Mouse (Mus musculus) left cerebral cortex, postnatal 10 days (tissue): Measurements from ENCODE around the gene Amd1. TPM values are rescaled to one million over a fixed set of nuclear protein-coding genes. Genes with fewer than 3 reads are reported as not detected.

Source experiments
- DNase-seq, 2 experiments: peaks; one replicate each; pipeline ENCODE4 v3.0.0; 2021 to 2022; ENCODE audit warnings: low spot score in 2 of 2, mixed read lengths in 1 of 2; ENCODE audit errors: extremely low spot score in 1 of 2
- intact Hi-C: fragments of 180-260 bp; cut with DNase I; formaldehyde crosslinking; loops from one replicate; pipeline ENCODE4 v1.15.1; 2025
- total RNA-seq, 2 experiments: library from RNA; stranded (reverse); gene quantifications; 2 replicates each; pipeline ENCODE4 v1.2.3; 2021

Amd1 gene
- 10 to 100 TPM; 47.5 to 50.0 TPM for total RNA-seq

DNA sequence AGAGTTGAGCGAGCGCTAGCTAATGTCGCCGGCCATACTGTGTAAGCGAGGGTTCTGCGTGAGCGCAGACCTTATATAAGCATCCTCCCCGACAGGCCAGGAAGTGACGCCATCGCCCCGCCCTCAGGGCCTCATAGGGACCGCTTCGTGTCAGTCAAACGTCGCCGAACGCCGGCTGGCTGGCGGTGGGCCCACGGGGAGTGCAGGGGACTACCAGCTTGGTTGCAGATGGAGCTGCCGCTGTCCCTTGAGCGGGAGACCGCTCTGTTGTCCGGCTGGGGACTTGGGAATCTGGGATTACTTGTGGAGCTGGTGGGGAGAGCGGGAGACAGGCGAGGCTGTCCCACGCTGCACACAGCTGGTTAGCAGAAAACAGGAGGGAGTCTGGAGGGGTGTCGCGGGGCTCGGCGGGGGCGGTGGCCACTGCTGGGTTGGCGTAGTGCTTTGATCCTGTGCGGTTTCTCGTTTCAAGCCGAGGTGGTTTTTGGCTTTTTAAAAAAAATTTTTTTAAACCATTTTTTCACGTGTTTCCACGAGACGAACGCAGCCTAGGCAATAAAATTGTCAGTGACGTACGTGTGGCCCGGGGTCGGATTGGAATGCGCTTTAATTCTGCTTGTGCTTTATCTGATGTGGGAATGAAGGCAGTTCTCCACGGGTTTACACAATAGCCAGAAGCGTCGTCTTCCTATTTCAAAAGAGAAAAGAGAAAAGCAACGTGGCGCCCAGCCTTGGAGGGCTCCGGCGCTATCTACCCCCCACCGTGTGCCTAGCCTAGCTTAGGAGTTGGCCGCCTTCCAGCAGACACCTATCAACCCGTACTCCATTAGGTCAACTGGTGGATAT, at the start of gene Amd1:
Gene Amd1, minus strand, starts transcription at position 47 of the 846 bp plus-strand sequence.
- DNase-seq, result peak; percentile 100

DNA sequence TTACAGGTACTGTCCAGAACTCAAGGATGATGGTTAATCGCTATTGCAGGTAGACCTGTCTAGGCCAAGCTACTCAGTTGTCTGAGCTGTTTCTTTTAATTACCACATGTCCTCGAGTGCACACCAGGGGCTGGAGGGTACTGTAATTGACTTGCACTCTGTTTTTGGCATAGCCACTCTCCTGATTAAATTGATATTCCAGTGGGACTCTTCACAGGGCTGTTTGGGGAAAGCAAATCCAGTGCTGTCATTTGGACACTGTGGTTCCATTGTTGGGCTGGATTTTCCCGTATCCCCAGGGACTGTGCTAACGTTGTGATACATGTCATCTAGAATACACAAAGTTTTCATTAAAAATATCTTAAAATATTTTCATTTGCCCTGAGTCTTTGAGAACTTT, 49.2 kb upstream of the Amd1 start:
- intact Hi-C loops, result no loop called here

More for the DNA sequence above, at the start of gene Amd1:
- intact Hi-C loops, result loop anchor here (1.0 to 5.0 kb wide), 2 partner anchors 44 to 45 kb away; partner anchors contain the start of gene Gtf3c6

DNA sequence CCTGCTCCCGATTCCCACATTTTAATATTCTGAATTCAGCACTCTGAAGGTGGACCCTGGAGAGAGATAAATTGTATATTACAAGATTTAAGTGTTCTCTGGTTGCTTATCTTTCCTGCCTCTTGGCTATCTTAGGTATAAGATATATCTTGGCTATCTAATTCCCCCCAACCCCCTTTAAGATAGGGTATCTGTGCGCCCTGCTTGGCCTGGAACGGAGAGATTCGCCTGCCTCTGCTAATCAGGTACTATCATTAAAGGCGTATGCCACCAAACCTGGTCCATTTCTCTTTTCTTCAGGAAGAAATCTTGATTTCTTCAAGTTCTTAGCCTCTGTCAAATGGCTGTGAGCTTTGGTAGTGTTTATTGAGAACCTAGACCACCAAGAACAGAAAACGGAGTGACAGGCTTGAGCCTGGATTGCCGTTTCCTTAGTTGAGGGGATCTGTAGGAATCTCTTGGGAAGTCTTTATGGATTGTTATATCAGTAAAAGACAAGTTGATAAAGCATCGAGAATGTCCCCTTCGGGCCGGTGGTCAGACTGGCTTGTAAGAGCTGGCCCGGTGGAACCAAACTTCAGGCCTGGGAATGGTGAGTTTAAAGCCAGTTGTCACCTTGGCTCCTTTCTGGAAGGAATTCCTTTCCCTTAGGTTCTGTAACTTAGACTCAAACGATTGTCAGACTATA, 48.4 kb upstream of the Amd1 start:
- intact Hi-C loops, result no loop called here
- no peak for DNase-seq

More for the DNA sequence above, 49.2 kb upstream of the Amd1 start:
- DNase-seq, result no peak

DNA sequence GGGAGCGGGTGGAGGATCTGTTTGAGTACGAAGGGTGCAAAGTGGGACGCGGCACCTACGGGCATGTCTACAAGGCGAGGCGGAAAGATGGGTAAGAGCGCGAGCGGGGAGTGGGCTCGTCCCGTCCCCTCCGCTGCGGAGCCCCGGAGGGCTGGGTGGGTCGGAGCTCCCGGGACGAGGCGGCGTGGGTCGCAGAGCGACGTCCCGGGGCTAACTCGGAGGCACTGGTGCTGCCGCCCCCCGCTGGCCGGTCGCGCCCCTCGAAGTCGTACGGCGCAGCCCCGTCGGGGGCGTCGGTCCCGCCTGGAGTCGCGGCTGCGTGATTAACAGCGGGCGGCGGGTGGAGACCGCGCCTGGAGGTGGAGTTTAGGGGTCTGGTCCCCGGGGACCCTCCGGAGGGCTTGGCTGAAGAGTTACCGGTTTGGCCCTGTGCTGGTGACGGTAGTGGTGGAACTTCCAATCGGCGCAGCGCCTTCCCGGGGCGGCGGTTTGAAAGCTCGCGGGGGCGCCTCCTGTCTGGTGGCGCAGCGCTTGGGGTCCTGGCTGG, 47.7 kb upstream of the Amd1 start:
- peak in 1 of 2 experiments; percentile 77 for DNase-seq
- intact Hi-C loops, result loop anchor here (5.0 kb wide), 1 partner anchor 47 kb away; the partner anchor contains the start of gene Amd1

DNA sequence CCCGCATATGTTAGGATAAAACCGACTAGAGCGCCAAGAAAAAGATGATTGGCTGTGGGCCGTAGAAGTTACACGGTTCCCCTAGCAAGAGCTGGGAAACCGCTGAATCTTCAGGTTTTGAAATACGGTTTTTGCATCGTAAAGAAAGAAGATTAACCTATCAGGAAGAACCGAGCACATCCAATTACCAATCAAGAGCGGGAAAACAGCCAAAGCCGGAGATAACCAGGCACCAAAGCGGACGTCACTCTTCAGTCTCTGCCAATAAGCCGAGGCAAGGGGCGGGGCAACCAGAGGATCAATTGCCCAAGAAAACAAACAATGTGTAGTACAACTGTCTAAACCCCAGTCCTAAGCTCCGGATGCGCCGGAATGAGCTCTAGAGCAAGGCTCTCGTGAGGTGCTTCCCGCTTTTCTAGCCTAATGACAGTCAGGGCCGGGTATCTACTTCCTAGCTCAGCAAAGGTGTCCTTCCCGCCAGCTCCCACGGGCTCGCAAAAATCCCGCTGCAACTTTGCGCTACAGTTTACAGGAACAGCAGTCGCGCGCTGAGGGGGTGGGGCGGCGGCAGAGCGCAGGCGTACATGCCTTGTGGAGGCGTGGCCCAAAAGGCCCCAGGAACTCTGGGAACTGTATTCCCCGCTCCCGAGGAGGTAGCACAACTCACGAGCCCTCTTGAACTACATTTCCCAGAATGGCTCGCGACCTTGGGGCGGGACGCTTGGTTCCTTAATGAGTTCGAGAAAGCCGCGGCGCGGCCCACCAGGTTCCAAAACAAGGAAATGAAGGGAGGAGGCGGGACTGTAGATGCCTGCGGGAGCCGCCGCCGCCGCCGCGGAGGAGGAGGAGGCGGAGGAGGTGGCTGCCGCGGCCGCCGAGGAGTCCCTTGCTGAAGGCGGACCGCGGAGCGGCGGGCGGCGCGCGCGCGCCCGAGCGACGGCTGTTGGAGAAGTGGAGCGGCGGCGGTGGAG, 46.9 kb upstream of the Amd1 start:
- intact Hi-C loops, result loop anchor here (5.0 kb wide), 1 partner anchor 47 kb away; the partner anchor contains the start of gene Amd1

DNA sequence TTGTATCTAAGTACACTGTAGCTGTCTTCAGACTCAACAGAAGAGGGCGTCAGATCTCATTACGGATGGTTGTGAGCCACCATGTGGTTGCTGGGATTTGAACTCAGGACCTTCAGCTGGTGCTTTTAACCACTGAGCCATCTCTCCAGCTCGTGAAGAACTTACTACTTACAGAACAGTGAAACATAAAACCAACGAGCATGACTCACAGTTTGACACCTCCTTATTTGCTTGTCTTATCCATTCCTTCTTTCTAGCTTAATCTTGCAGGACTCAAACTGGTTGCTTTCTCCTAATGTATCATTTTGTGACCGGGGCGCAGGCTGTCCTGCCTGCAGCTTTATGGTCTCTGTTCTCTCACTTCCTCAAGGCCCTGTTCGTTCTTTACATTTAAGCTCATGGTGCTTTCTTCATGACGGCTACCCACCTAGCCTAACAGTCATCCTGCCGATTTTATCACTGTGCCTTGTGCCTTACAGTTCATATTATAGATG, 45.5 kb upstream of the Amd1 start:
- no peak for DNase-seq
- intact Hi-C loops, result loop anchor here (5.0 kb wide), 1 partner anchor 45 kb away; the partner anchor contains the start of gene Amd1

More for the DNA sequence above, 46.9 kb upstream of the Amd1 start:
- DNase-seq, result peak; percentile 97 to 98

DNA sequence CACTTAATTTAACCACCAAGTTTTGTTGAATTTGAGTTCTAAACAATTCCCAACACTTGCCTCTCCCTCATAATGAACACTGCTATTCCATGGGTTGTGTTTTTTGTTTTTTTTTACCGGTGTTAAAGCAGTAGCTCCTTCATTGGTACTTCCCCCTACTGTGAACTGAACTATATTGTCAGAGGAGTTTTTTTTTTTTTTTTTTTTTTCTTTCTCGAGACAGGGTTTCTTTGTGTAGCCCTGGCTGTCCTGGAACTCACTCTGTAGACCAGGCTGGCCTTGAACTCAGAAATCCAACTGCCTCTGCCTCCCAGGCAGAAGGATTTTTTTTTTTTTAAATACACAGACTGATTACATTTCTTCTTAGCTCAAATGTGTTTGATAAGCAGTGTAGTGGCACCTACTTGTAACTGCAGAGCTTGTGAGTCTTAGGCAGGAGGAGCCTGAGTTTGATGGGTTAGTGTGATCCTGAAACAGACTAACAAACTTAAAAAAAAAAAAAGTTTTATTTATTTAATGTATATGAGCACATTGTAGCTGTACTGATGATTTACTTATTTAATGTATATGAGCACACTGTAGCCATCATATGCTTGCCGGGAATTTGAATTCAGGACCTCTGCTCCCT, 44.9 kb upstream of the Amd1 start:
- intact Hi-C loops, result loop anchor here (5.0 kb wide), 1 partner anchor 45 kb away; the partner anchor contains the start of gene Amd1
- DNase-seq, result no peak

DNA sequence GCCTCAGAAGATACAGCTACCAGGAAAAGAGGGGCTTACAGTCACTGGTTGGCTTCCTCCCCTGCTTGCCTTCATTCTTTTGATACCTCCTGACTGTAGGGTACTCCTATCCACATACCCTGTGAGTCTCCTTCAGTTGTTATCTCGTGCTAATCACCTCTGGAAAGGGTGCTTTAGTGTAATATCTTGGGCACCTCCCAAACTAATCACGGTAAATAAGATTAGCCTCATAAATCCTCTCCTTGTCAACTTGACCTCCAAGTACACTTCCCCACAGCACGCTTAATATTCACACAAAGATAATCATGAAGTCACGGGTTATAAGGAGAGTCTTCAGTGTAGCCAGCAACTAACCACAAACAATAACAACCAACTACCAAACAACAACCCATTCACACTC, 40.0 kb upstream of the Amd1 start:
- DNase-seq, result no peak
- intact Hi-C loops, result no loop called here

DNA sequence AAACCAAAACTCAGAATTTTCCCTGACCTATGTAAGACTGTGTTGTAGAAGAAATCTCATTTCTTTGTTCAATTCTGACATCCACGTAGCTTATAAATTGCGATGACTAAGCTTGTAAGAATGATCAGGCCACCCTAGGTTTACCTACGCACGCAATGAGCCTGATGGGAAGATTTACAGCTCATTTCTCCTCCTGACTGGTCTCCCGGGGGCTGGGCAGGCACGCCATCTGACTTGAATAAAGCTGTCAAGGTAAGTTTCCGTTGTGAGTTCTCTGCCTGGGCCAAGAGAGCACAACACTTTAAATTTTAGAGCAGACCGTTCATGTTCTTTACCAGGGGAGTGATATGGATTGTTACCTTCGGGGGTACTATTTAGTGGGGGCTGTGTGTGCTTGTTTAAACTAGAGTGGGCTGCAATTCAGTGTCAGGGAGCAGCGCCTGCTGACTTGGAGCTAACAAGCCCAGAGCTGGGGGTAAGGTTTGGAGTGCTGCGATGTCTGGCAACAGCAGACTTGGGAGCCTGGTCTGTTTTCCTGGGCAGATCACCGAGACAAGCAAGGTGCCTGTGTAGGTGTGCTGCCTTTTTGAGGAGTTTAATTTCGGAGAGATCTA, 37.5 kb upstream of the Amd1 start, which contains the start of gene Cdk19:
Gene Cdk19, plus strand, starts transcription at position 214 of the 614 bp plus-strand sequence.
- DNase-seq, result no peak
- intact Hi-C loops, result no loop called here

DNA sequence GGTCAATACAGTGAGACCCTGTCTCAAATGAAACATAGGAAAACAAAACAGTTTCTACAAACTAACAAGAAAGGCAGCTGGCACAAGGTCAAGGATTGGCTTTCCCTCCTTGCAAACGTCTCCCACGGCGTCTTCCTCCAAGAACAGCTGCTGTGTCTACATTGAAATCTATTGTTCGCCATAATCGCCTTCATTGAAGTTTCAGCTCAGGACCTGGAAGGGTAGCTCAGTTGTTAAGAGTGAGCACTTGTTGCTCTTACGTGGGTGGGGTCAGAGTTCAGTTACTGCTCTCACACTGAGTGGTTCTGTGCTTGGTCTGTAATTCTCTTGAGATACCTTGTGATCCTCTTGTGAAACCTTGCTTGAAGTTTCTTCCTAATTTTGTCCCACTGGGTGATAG, 30.9 kb upstream of the Amd1 start:
- intact Hi-C loops, result no loop called here
- no peak for DNase-seq

DNA sequence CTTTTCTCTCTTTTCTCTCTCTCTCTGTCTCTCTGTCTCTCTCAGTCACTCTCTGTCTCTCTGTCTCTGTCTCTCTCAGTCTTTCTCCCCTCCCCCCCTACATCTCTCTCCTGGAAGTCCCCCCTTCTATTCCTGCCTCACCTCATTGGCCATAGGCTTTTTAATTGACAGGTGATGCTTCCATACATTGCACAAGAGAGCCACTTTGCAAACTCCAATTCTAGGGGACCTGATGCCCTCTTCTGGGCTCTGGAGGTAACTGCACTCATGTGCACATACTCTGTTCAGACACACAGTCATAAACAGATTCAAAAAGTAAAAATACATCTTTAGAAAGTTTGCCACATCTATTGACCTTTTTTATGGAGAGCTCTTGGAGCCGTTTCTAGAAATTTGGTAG, 28.3 kb upstream of the Amd1 start:
- intact Hi-C loops, result no loop called here
- DNase-seq, result no peak

DNA sequence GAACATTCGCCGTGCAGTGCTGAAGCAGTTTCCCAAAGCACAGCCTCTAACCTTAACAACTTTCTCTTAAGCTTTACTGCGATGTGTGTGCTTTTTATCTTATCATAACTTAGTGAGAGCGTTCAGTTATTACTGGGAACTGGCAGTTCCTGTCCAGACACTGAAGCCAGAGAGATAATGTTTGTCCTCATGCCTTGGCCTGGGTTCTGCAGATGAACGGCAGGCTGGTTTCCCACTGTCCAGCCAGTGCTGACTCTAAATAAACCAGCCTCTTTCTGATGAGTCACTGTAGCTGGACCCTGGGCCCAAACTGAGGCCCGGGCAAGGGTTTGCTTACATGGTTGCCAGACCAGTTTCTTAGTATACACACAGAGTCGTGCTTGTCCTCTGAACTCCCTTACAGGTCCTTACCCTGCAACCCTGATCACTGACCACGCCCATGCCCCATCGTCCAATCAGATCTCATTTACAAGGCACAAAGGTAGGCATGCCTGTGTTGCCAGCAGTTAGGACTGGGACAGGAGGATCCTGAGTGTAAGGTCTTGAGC, 26.1 kb upstream of the Amd1 start:
- no peak for DNase-seq
- intact Hi-C loops, result no loop called here

DNA sequence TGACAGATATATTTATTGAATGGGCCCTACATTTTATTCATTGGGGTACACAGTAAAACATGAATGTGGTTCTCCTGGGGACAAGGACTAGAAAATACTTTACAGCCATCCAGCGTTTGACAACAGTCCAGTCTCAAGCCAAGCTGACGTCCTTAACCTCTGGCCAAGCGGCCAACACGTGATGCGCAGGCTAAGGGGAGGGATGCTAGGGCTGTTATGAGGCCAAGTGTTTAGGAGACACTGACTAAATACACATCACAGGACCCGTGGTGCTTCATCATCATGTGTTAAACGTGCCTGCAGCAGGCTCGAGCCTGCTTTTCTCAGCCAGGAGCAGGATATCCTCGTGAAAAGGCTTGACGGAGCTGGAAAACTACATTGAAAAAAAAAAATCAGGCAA, 18.3 kb upstream of the Amd1 start:
- intact Hi-C loops, result no loop called here

DNA sequence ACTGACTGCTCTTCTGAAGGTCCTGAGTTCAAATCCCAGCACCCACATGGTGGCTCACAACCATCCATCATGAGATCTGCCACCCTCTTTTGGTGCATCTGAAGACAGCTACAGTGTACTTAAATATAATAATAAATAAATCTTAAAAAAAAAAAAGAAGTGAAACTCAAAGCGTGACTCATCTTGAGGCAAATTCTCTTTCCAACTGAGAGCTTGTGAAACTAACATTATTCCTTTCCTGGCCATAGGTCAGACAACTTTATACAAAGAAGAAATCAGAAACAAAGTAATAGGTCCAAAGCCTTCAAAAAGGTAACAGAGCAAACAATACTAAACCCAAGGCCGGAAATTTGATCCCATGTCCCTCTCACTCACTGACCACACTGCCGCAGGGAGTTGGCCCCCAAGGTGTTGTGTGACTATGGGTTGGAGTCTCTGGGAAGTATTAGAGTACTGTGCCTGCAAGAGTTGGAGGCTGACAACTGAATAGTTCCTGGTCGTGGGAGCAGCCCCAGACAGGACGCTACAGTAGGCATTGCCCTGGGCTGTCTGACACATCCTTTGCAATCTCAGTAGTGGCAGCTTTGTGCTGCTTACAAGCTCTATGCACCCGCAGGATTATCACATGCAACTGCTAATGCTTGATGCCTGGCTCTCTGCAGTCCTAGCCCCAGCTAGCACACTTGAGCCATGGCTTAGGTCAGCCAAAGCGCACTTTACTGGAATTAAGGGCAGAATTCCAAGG, 15.0 kb upstream of the Amd1 start:
- no peak for DNase-seq
- intact Hi-C loops, result no loop called here

More for the DNA sequence above, 18.3 kb upstream of the Amd1 start:
- no peak for DNase-seq

DNA sequence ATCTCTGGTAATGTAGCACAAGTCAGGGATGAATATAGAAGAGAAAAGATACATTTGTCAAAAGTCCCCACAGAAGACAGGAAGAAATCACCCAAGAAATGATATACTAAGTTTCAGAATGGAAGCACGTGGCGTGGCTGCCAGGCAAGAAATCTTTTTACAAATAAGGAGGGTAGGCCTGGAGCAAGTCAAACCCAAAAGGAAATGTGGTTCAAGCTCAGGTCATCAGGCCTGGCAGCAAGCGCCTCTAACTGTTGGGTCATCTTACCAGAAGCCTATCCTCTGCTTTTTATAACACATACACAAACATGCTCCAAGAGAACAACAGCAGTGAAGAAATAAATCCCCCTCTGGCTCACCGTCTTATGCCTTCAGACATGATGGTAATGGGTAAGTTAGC, 10.8 kb upstream of the Amd1 start:
- DNase-seq, result no peak
- intact Hi-C loops, result no loop called here

DNA sequence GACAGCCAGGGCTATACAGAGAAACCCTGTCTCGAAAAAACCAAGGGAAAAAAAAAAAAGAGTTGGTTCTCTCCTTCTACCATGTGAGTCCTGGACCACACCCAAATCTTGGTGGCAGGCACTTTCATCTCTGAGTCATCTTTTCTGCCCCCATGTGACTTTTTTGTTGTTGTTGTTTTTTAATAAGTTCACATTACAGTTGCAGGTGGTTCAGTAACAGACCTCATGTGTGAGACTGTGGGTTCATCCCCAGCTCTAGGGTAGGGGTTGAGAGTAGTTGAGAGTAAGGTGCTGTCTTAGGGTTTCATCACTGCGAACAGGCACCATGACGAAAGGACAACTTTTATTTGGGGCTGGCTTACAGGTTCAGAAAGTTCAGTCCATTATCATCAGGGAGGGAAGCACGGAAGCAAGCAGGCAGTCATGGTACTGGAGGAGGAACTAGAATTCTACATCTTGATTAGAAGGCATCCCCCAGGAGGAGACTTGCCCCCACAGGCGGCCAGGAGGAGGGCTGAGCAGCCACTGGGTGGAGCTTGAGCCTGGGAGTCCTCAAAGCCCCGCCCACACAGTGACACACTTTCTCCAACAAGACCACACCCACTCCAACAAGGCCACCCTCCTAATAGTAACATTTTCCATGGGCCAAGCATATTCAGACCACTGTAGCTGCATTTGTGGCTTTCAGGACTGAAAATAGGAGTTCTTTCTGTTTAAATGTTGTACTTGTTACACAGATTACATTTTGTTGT, 8.1 kb upstream of the Amd1 start:
- intact Hi-C loops, result no loop called here
- peak in 1 of 2 experiments; percentile 42 for DNase-seq
